Mouse (Mus musculus): ENCODE measurements at regions not wholly inside any gene's neighbourhood (a gene's known extent, or its start where the extent isn't known, plus 50 kb on each side); places are given as distances from the start of the nearest gene placed in this dataset.

GRCm38 (mm10) chr6:102977122-102977521 is 404.2 kb upstream of the Cntn3 start:
- no peak for DNase-seq (ENCODE audit: low read depth, low spot score)

GRCm38 (mm10) chr6:103023326-103023725 is 450.4 kb upstream of the Cntn3 start:
- no peak for DNase-seq (ENCODE audit: low read depth, low spot score)

- no peak for DNase-seq (ENCODE audit: low read depth, low spot score)
These were observed 451.1 kb upstream of the Cntn3 start for GRCm38 (mm10) chr6:103024006-103024405.

- DNase-seq (ENCODE audit: low read depth, low spot score) = no peak
These were observed 455.2 kb upstream of the Cntn3 start for GRCm38 (mm10) chr6:103028150-103028549.

- no peak for DNase-seq (ENCODE audit: low read depth, low spot score)
These were observed 460.5 kb upstream of the Cntn3 start for GRCm38 (mm10) chr6:103033418-103033817.

- no peak for DNase-seq (ENCODE audit: low read depth, low spot score)
These were observed 461.0 kb upstream of the Cntn3 start for GRCm38 (mm10) chr6:103033919-103034318.

GRCm38 (mm10) chr6:103060591-103060990 is 449.8 kb upstream of the Chl1 start:
- DNase-seq (ENCODE audit: low read depth, low spot score) = no peak

GRCm38 (mm10) chr6:103106189-103106588 is 404.2 kb upstream of the Chl1 start:
- DNase-seq (ENCODE audit: low read depth, low spot score) = peak; percentile 1

GRCm38 (mm10) chr6:103119537-103119936 is 390.8 kb upstream of the Chl1 start:
- DNase-seq (ENCODE audit: low read depth, low spot score) = no peak

- no peak for DNase-seq (ENCODE audit: low read depth, low spot score)
These were observed 369.5 kb upstream of the Chl1 start for GRCm38 (mm10) chr6:103140851-103141250.

- no peak for DNase-seq (ENCODE audit: low read depth, low spot score)
These were observed 332.5 kb upstream of the Chl1 start for GRCm38 (mm10) chr6:103177851-103178250.

- DNase-seq (ENCODE audit: low read depth, low spot score) = no peak
These were observed 327.0 kb upstream of the Chl1 start for GRCm38 (mm10) chr6:103183355-103183754.

- no peak for DNase-seq (ENCODE audit: low read depth, low spot score)
These were observed 313.5 kb upstream of the Chl1 start for GRCm38 (mm10) chr6:103196838-103197237.

GRCm38 (mm10) chr6:103201605-103202004 is 308.8 kb upstream of the Chl1 start:
- peak; percentile 8 for DNase-seq (ENCODE audit: low read depth, low spot score)

GRCm38 (mm10) chr6:103209202-103209601 is 301.2 kb upstream of the Chl1 start:
- no peak for DNase-seq (ENCODE audit: low read depth, low spot score)

- no peak for DNase-seq (ENCODE audit: low read depth, low spot score)
These were observed 297.2 kb upstream of the Chl1 start for GRCm38 (mm10) chr6:103213160-103213559.

GRCm38 (mm10) chr6:103236896-103237295 is 273.5 kb upstream of the Chl1 start:
- DNase-seq (ENCODE audit: low read depth, low spot score) = no peak

- no peak for DNase-seq (ENCODE audit: low read depth, low spot score)
These were observed 241.4 kb upstream of the Chl1 start for GRCm38 (mm10) chr6:103268984-103269383.

- DNase-seq (ENCODE audit: low read depth, low spot score) = no peak
These were observed 238.2 kb upstream of the Chl1 start for GRCm38 (mm10) chr6:103272216-103272615.

- DNase-seq (ENCODE audit: low read depth, low spot score) = no peak
These were observed 235.3 kb upstream of the Chl1 start for GRCm38 (mm10) chr6:103275071-103275470.

GRCm38 (mm10) chr6:103275476-103275875 is 234.9 kb upstream of the Chl1 start:
- peak; percentile 4 for DNase-seq (ENCODE audit: low read depth, low spot score)

GRCm38 (mm10) chr6:103296015-103296414 is 214.4 kb upstream of the Chl1 start:
- DNase-seq (ENCODE audit: low read depth, low spot score) = no peak

- peak; percentile 15 for DNase-seq (ENCODE audit: low read depth, low spot score)
These were observed 203.8 kb upstream of the Chl1 start for GRCm38 (mm10) chr6:103306420-103307249.

- no peak for DNase-seq (ENCODE audit: low read depth, low spot score)
These were observed 203.2 kb upstream of the Chl1 start for GRCm38 (mm10) chr6:103307250-103307580.

All from retina, adult 2 months (tissue).